Mouse (Mus musculus): ENCODE measurements around the gene Fgd2.
"Not testable (repeated sequence)": the region's sequence is repeated elsewhere in the genome, so short reads cannot be mapped to it uniquely, and the experiment has no call there.

Gene Fgd2

DNA sequence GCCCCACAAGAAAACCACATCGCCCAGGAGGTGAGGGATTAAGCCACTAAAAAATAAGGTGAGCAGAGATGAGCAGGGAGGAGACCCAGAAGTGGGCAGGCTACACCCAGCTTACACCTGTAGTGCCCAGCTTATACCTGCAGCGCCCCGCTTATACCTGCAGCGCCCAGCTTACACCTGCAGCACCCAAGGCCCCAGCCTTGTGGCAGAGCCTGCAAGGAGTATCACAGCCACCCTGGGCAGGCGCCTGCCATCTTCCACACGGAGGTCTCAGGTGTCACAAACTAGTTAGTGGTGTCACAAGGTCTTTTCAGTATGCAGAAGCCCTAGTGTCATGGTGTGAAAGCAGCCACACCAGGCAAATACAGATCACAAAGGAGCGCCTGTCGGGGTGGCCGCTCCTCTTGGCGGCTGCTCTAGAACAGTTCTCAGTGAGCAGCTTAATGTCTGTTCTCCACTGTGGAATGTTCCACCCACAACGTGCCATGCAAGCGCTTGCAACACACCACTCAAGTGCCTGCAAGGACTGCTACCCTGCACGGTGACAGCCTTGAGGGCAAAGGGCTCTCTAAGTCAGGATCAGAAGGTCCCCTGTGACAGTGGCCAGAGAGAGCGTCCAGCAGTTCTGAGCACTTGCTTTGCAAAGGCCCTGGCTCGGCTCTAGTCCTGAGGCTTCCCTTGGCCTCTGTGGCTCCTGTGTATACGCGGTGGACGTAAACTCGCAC is 24.3 kb upstream of the Fgd2 start:
- no peak for DNase-seq (ENCODE audit: low read depth, low spot score)

DNA sequence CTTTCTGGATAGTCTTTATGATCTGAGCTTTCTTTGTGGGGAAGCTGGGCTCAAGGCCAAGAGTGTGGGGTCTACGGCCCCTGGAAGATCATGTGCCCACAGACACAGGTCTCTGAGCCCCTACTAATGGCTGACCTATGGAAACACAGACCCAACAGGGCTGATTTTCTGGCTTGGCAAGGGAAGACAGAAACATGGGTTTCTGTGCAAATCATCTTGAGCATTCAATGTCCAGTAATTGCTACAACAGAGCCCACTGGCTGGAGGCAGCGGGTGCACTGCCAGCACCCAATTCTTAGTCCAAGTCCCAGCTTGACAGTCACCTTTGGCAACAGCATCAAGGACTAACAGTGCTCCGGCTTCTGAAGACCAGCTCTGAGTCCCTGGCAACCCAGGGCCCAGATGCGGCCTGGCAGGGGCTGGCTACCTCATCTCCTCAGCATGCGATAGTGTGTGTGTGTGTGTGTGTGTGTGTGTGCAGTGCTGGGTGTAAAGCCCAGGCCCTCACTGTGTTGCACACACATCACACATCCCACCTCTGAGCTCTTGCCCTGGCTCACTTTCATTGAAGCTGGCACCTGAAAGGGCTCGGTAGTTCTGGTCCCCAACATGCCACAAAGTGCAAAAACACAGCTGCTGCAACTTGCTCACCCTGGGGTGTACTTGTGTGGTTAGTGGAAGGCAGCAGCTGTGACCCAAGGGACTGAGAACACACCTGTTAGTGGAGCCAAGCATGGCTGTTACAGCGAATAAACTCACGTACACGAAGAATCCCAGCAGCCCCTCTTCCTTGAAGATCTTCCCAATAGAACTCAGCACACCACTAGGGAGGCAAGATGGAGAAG is 22.5 kb upstream of the Fgd2 start:
- DNase-seq (ENCODE audit: low read depth, low spot score), result no peak

DNA sequence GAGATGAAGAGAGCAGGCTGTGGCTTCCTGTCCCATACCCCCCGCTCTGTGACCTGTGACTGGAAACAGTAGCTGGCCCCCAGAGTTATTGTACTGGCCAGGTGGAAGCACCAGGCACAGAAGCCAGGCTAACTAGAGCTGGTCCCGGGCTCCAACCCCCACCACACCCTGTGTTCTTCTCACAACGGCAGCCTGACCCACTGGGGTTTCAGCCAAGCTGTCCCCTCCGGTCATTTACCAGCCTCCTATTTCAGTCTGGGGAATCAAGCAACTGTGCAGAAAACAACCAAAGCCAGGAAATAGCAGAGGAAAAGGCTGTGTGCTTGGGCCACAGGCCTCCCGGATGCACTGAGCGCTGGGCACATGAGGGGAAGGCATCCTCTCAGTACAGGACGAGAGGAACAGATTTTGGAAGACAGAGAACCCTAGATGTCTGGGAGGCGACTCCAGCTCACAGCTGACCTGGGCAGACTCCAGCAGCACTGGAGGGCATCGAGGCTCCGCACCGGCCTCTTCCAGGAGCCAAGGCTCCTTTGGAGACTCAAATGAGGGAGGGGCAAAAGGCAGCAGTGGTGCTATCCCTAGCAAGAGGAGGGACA is 21.4 kb upstream of the Fgd2 start:
- no peak for DNase-seq (ENCODE audit: low read depth, low spot score)

DNA sequence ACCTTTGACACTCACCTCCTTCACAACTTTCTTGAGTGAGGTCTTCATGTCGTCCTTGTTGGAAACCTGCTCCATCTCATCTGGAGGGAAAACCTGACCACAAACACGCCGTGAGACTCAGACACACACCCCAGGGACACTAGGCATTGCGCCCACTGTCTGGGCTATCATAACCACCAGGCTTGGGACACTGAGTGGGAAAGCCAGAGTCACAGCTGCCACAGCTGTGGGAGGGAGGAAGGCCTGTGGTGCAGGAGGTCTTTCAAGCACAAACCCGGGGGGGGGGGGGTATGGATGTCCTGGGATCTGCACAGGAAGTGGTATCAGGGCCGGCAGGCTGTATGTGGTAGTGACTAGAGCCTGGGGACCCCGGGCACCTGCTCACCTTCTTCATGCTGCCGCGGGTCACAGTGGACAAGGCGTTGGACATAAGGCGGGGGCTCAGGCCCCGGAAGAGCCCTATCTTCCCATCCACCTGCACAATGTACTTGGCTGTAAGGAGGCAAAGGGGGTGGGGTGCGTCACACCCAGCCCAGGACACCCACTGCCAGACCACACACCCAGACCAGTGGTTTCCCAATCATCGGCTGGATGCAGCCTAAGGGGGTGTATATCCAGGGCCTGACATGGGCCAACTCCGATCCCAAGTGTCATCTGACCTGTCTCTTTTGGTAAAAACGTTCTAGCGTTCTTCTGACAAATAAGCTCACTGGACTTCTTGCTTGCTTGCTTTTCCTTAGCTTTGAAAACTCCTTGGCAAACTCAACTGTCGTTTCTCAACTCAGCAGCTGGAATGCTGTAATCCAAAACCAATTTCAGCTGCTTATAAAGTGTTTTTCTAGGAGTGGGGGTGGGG is 20.1 kb upstream of the Fgd2 start:
- DNase-seq (ENCODE audit: low read depth, low spot score), result peak; percentile 67

DNA sequence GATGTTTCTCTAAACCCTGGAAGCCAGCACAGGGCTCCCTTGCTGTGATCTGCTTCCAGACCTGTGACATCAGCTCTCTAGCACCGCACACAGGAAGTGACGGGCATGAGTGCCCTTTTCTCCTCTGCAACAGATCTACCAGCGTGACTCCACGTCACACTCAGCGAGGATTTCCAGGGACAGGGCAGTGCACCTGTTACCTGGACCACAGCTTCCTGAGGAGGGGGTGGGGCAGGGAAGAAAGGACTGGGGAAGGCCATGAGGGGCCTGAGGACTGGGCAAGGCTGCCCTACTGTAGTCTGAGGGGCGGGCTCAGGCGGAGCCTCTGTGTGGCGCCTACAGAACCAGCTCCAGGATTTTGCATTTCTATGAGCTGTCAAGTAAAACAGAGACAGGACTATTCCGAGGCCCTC is 19.1 kb upstream of the Fgd2 start:
- DNase-seq (ENCODE audit: low read depth, low spot score), result peak; percentile 83

DNA sequence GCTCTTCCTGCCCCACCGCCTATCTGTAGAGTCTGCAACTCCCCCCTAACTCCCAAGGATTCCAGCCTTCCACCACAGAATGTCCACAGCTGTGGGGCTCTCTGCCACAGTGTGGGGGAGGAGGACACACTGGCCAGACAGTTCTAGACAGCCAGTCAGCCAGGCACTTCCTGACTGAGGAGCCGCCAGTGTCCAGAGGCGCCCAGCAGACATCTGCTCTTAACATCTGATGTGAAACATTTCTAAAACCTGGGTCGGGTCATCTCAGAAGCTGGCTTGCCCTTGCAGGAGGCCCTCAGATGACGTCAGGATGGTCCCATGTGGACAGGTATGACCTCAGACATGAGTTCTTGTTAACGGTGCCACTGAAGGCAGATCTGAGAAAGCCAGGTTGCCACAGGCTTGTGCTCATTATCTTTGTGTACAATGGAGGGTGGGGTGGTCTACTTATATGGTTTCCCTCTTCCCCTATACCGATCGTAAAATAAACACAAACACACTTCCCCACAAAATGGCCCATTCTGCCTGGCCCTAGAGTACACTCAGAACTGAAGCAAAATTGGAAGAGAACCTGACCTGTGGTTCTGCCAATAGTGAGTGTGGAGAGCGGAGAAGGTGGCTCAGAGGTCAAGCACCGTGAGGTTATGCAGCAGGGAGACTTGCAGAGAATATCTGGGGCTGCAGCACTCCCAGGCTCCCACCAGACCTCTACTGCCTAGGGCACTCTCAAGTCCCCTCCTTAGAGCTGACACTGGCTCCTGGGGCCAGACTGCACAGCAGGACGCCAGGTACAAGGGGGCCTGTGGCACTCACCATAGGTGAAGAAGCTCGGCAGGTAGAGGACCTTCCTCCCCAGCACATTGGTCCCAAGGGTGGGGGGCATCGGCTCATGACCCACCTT is 18.5 kb upstream of the Fgd2 start:
- peak; percentile 70 for DNase-seq (ENCODE audit: low read depth, low spot score)

DNA sequence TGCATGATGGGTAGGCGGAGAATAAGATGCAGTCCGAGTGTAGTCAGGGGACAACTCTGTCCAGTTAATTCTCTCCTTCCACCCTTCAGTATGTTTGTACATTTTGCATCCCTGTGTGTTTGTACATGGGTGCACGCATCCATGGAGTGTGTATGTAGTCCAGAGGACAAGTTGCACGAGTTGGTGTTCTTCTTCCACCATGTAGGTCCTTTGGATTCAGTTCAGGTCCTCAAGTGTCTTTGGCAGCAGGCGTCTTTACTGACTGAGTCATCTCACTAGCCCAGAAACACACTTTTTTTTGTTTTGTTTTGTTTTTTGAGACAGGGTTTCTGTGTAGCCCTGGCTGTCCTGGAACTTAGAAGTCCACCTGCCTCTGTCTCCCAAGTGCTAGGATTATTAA is 17.5 kb upstream of the Fgd2 start:
- no peak for DNase-seq (ENCODE audit: low read depth, low spot score)

DNA sequence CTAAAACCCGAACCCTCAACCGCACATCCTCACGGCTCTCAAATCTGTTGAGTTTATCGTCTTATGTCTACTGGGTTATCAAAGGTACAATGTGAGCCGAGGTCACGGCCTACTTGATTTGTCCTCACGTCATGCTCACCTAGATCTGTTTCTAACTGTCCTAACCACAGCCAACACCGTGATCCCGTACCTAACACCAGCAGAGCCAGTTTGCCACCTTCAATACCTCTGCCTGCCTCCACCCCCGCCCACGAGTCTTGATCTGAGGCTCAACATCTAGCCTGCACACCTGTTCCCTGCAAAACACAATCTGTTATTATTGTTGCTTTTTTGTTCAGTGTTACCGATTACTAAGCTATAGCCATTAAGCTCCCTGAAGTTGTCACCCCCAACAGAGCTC is 15.4 kb upstream of the Fgd2 start:
- no peak for DNase-seq (ENCODE audit: low read depth, low spot score)

DNA sequence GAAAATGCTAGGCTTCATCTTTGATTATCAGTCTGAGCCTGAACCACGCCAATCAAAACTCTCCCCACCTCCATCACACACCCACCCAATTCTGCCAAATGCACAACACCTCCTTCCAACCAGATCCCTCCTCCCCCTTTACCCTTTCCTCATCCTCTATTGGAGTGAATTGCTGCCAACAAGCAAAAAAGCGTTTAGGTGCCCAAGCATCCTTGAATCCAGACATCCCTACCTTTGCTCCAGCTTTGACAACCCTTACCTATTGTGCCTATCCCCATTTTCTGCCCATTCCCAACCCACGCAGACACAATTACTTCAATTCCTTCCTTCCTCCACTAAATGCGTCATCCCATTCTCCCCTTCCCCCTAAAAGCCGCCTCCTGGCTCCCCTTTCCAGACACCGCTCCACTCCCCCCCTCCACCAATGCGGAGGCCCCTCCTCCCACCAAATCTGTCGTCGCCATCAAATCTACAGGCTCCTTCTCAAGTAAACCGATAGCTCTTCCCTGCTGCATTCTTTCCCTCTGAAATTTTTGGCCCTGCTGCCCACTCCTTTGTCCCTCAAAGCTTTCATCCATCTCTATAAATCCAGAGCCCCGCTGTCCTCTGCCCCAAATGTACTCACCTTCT is 14.1 kb upstream of the Fgd2 start:
- no peak for DNase-seq (ENCODE audit: low read depth, low spot score)

DNA sequence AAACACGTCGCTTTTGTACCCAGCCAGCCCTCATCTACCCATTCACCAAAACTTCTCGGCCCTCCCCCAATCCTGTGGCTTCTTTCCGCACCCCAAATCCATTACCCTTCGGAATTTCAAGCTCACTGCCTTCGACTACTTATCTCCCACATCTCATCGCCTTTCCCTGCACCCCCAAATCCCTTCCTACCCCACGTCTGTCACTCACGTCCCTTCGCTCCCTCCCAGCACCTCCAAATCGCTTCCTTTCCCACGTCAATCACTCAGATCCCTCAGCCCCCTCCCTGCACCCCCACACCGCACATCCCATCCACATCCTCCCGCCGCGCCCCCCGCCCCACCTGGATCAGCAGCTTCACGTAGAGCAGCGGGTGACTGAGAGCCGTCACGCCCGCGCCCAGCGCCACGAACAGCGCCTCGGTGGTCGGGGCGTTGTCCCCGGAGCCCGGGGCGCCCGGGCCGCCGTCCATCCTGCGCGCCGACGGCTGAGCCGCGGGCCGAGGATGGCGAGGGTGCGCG is 13.5 kb upstream of the Fgd2 start:
- no peak for DNase-seq (ENCODE audit: low read depth, low spot score)

DNA sequence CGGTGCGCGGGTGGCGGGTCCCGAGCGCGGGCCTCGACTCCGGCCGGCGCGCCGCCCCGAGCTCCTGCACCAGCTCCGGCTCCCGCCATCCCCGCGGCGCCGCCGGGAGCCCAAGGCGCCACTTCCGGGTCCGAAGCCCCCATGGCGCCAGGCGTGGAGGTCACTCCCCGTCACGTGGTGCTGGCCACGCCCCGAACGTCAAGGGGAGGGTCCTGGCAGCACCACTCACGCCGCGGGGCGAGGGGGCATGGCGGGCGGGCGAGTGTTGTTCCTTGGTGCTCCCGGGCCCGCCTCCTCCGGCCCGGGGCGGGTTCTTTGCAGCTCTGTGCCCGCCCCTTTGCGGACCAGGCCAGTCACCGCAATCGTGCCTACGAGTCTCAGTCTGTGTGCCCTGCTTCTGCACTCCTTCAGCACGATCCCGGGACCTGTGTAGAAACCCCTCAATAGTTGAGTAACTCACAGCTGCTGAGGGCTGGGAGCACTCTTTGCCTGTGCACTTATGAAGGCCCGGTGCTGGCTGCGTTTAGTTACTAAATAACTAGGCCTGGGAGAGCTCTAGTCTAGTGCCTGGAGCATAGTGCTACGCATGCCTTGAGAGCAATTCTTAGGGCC is 13.0 kb upstream of the Fgd2 start, which contains the start of gene Mtch1:
TSS of gene Mtch1 (minus strand) at position 290 of the 612 bp plus-strand sequence.
- peak; percentile 96 for DNase-seq (ENCODE audit: low read depth, low spot score)

DNA sequence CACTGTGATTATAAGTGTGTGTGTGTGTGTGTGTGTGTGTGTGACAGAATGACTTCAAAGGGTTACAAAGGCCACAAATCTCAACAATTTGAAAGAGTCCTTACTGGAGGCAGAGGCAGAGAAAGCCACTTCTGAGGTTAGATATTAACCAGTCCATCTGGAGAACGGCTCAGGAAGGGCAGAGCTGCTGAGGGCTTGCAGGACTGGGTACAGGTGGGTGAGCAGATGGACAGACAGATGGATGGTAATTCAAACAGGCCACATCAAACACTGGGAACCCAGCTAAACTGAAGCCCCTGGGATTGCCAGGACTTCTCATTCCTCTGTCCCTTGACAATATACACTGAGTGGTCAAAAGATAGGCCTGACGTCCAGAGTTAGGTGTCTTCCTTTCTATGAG is 11.7 kb upstream of the Fgd2 start:
- DNase-seq (ENCODE audit: low read depth, low spot score), result no peak

DNA sequence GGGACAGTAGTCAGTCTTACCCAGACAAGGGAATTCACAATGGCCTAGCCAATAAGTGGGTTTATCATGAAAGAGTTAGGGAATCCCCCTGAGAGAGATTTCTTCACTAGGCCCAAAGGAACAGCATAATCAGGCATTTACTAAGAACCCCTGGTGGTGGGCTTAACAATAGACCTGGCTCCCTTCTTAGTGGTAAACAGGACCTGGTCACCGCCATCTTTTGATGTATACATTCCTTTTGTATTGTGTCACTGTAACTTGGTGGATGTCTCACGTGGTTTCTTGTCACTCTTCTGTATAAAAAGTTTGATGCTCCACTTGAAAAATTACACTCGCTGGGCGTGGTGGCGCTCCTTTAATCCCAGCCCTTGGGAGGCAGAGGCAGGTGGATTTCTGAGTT is 9.7 kb upstream of the Fgd2 start:
- not testable (repeated sequence) for DNase-seq (ENCODE audit: low read depth, low spot score)

DNA sequence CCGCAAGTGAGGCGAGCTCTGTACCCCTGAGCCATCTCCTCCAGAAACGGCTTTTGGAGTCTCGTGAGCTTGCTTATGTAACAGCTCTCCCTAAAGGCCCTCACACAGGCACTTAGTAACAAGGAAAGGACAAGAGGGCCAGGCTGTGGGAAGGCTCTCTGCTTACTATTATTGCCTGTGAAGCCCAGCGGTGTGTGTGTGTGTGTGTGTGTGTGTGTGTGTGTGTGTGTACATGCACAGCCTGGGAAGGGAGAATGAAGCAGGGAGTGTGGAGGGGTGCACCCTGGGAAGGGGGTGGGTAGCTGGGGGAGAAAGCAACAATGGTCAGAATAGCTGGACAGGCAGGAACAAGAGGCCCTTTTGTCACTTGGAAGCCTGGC is 5.3 kb upstream of the Fgd2 start:
- DNase-seq (ENCODE audit: low read depth, low spot score), result no peak

DNA sequence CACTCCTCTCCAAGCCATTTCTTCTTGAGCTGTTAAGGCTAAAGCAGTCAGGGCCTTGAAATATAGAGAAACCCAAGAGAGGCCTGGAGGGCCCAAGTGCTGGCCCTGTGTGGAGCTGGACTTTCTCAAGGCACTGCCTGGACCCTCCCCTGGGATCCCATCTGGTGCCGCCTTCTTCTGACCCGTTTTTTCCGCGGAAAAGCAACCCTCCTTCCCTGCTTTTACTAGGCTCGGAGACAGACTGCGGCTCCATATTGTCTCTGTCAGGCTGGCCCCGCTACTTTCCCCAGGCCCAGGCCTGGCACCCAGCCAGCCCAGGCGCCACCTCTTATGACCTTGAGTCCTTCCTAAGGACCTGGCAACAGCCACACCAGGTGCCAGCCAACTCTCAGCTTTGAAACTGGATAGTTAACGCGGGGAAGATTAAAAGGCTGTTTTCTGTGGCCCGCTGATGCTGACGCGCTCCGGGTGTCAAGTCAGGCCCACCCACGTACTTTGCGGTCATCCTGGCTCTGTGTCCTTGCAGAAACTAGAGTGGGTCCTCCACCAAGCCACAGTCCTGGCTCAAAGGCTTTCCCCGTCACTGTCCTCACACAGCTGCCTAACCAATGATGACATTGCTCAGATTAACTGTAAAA is 4.8 kb upstream of the Fgd2 start:
- DNase-seq (ENCODE audit: low read depth, low spot score), result peak; percentile 89

DNA sequence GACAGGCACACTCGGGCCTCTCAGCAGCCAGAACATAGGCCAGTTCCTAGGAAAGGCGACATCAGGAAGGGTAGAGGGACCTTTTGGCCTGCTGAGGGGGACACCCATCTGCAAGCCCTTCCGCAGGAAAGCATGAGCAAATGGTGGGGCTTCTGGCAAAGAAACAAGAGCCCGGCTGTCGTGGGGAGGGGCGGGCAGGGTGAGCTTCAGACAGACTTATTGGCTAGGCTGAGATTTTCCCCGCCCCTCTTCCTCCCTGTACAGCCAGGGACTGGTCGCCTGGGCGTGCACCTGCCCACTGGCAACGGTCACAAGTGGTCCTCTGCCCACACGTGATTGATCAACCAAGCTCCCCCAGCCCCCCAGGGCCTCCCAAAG is 4.2 kb upstream of the Fgd2 start:
- DNase-seq (ENCODE audit: low read depth, low spot score), result peak; percentile 77

DNA sequence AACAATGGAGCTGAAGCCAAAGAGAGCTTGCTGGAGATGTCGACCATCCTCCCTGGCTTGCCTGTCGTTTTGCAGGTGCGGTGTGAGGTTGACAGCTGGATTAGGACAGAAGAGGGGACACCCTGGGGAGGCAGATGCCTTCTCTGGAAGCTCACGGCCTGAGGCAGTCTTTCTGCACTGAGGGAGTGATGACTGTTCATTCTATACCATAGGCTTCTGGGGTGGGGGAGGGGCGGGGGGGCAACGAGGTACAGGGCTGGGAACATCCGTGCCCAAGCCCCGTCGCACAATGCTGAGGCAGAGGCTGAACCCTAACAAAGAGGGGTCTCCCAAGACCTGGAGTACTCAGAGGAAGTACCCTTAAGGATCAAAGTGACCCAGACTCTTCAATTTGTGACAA is 3.8 kb upstream of the Fgd2 start:
- DNase-seq (ENCODE audit: low read depth, low spot score), result no peak

DNA sequence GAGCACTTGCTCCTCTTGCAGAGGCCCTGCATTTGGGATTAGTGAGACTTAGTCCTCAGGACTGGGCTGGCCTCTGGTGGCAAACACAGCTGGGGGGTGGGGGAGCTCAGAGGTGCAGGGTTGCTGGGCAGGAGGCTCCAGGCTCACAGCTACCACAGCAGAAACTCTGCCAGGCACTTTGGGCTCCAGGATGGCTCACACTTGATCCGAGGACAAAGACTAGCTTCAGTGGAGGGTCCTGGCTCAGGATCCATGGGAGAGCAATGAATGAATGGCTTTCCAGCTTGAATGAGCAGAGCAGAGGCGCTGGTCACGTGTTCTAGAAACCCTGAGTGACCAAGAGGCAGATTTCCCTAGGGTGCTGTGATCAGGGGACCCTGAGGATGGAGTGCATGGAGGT is 1.8 kb upstream of the Fgd2 start:
- no peak for DNase-seq (ENCODE audit: low read depth, low spot score)

Data from skeletal muscle tissue, adult 2 months (tissue).